Mouse (Mus musculus) erythroblast, embryonic 14.5 days (primary cell): Measurements from ENCODE around the gene 9930104L06Rik. TPM values are rescaled to one million over a fixed set of nuclear protein-coding genes. Genes with fewer than 3 reads are reported as not detected.

Experiments used
- H3K27me3 ChIP-seq: 2 replicates; pipeline ENCODE4 v1.6.1; 2012; ENCODE audit warnings: inconsistent platforms; ENCODE audit not compliant: control insufficient read depth
- H3K36me3 ChIP-seq: 2 replicates; pipeline ENCODE4 v1.6.1; 2012; ENCODE audit warnings: mild to moderate bottlenecking, inconsistent platforms; ENCODE audit not compliant: control insufficient read depth
- H3K4me1 ChIP-seq: 2 replicates; pipeline ENCODE4 v1.6.1; 2012; ENCODE audit warnings: inconsistent platforms; ENCODE audit not compliant: control insufficient read depth
- H3K4me3 ChIP-seq: replicated peaks from 2 replicates; pipeline ENCODE3; 2012; ENCODE audit warnings: moderate library complexity, mild to moderate bottlenecking, inconsistent platforms
- H3K9me3 ChIP-seq: 2 replicates; pipeline ENCODE4 v1.6.1; 2012; ENCODE audit warnings: low read length, inconsistent platforms, mixed read lengths; ENCODE audit not compliant: control insufficient read depth
- GATA1 ChIP-seq: IDR thresholded peaks from 2 replicates; pipeline ENCODE4 v1.6.1; 2012; ENCODE audit warnings: low read length, inconsistent platforms, mixed read lengths
- TAL1 ChIP-seq: IDR thresholded peaks from 3 replicates; pipeline ENCODE4 v1.6.1; 2012; ENCODE audit warnings: low read length, inconsistent platforms, mixed read lengths
- polyA plus RNA-seq: library from polyadenylated mRNA; stranded (reverse); fragments of >175 nt; gene quantifications from 2 replicates; pipeline ENCODE4 v1.2.3, GENCODE M21; 2012

9930104L06Rik gene
- polyA plus RNA-seq, 1 experiment, result 0.61 TPM

- Histone ChIP-seq H3K9me3 (no peaks in the 10 kb centered on the region; the same call in 1 of the 2 replicates), H3K36me3 (no peaks in the 10 kb centered on the region), H3K27me3 (peaks cover 91% of the 10 kb centered on the region), H3K4me3 (no peak overlapping the region), H3K4me1 (no peaks in the 10 kb centered on the region)
- no peak for TF ChIP-seq TAL1
- TF ChIP-seq GATA1, result no peak
These were observed 50.9 kb downstream of the 9930104L06Rik start for GRCm38 (mm10) chr4:124987711-124988097.

GRCm38 (mm10) chr4:124988382-124988781 lies 51.5 kb downstream of the 9930104L06Rik start:
- no peaks in the 10 kb centered on the region; the same call in 1 of the 2 replicates for H3K9me3 ChIP-seq
- no peak overlapping the region for H3K4me3 ChIP-seq
- H3K36me3 ChIP-seq, result no peaks in the 10 kb centered on the region
- H3K27me3 ChIP-seq, result peaks cover 86% of the 10 kb centered on the region
- H3K4me1 ChIP-seq, result no peaks in the 10 kb centered on the region
- TF ChIP-seq GATA1 (no peak), TAL1 (no peak)

- TF ChIP-seq TAL1 (no peak), GATA1 (no peak)
- Histone ChIP-seq H3K27me3 (peaks cover 72% of the 10 kb centered on the region), H3K9me3 (no peaks in the 10 kb centered on the region; the same call in 1 of the 2 replicates), H3K36me3 (no peaks in the 10 kb centered on the region), H3K4me3 (no peak overlapping the region), H3K4me1 (no peaks in the 10 kb centered on the region)
These were observed 53.0 kb downstream of the 9930104L06Rik start for GRCm38 (mm10) chr4:124989787-124990253.

- no peaks in the 10 kb centered on the region; the same call in 1 of the 2 replicates for H3K9me3 ChIP-seq
- H3K27me3 ChIP-seq, result peaks cover 67% of the 10 kb centered on the region
- H3K4me1 ChIP-seq, result no peaks in the 10 kb centered on the region
- TF ChIP-seq TAL1 (no peak), GATA1 (no peak)
- no peak overlapping the region for H3K4me3 ChIP-seq
- no peaks in the 10 kb centered on the region for H3K36me3 ChIP-seq
These were observed 53.5 kb downstream of the 9930104L06Rik start for GRCm38 (mm10) chr4:124990325-124990724.

Other genes starting within 250 kb of the 9930104L06Rik start
- gene Utp11, start 243.4 kb upstream of the 9930104L06Rik start, polyA plus RNA-seq, result 0.19 and 0.50 TPM in 2 replicates
- gene Fhl3, start 236.3 kb upstream of the 9930104L06Rik start, polyA plus RNA-seq, result 0.05 and 0.09 TPM in 2 replicates
- 2.5 and 3.6 TPM in 2 replicates for gene Sf3a3, start 222.3 kb upstream of the 9930104L06Rik start, polyA plus RNA-seq
- 1.5 and 2.5 TPM in 2 replicates for gene Inpp5b, start 195.2 kb upstream of the 9930104L06Rik start, polyA plus RNA-seq
- 3.1 and 3.6 TPM in 2 replicates for gene Mtf1, start 134.9 kb upstream of the 9930104L06Rik start, polyA plus RNA-seq
- gene Yrdc, start 86.4 kb upstream of the 9930104L06Rik start, polyA plus RNA-seq, result 0.76 and 1.0 TPM in 2 replicates
- 0.90 and 1.2 TPM in 2 replicates for gene 1110065P20Rik, start 85.9 kb upstream of the 9930104L06Rik start, polyA plus RNA-seq
- gene Maneal, start 74.9 kb upstream of the 9930104L06Rik start, polyA plus RNA-seq, result not detected in 2 replicates
- not detected in 2 replicates for gene Epha10, start 56.1 kb upstream of the 9930104L06Rik start, polyA plus RNA-seq
- gene Cdca8, start 2.3 kb downstream of the 9930104L06Rik start, polyA plus RNA-seq, result 34.5 and 34.6 TPM in 2 replicates
- gene Rspo1, start 49.4 kb downstream of the 9930104L06Rik start, polyA plus RNA-seq, result 0.02 TPM in 1 of 2 replicates, not detected in the other
- gene Gnl2, start 79.5 kb downstream of the 9930104L06Rik start, polyA plus RNA-seq, result 2.1 and 3.1 TPM in 2 replicates
- gene Dnali1, start 128.7 kb downstream of the 9930104L06Rik start, polyA plus RNA-seq, result not detected in 2 replicates
- gene Snip1, start 129.6 kb downstream of the 9930104L06Rik start, polyA plus RNA-seq, result 2.3 and 3.2 TPM in 2 replicates
- 14.6 and 15.6 TPM in 2 replicates for gene Meaf6, start 148.1 kb downstream of the 9930104L06Rik start, polyA plus RNA-seq
- gene Zc3h12a, start 190.8 kb downstream of the 9930104L06Rik start, polyA plus RNA-seq, result 0.13 and 0.19 TPM in 2 replicates